Mouse (Mus musculus) frontal cortex, postnatal 36 days (tissue): ENCODE results near the gene Nat8f3.
"Not testable (repeated sequence)": the region's sequence is repeated elsewhere in the genome, so short reads cannot be mapped to it uniquely, and the experiment has no call there.

Experiments used
- DNase-seq, 2 experiments: peaks; one replicate each; pipeline ENCODE4 v3.0.0; 2022; ENCODE audit warnings: low spot score in 2 of 2

Nat8f3 gene

GRCm38 (mm10) chr6:85765532-85765931 lies at the start of gene Nat8f3:
Gene Nat8f3, minus strand, starts transcription at chr6:85765754.
- peak; percentile 10 to 16 for DNase-seq

DNA sequence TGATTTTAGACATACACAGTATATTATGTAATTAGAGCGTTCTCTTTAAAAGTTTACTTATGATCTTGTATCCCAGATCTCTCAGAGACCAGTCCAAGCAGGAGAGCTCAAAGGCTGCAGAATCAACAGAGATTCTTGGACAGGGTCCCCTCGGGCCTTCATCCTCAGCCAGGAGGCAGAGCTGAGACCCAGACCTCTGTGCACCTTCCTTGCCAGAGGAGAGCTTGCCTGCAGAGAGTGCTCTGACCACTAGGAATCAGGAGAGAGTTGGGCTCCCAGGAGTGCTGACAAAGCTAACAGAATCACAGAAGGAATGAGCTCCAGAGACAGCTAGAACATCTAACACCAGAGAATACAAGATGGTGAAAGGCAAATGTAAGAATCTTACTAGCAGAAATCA lies 47.8 kb upstream of the Nat8f3 start:
- DNase-seq = no peak

- DNase-seq = not testable (repeated sequence)
Observed at GRCm38 (mm10) chr6:85810942-85811537, 45.5 kb upstream of the Nat8f3 start.

DNA sequence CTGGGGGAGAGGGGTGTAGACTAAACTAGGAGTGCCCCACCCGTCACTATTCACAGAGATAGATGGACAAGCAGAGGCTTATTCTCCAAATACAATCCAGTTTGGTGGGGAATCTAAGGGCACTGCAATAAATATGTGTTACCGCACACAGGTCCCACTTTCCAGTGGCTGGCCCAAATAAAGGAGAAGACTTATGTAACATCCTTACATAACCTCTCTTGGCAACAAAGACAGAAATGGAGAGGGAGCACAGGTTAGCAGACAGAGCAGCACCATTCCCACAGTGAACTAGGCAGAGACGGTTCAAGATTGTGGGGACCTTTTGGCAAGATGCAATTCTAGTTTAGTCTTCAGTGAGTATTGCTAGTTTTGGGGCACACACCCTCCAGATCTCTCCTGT lies 45.0 kb upstream of the Nat8f3 start:
- not testable (repeated sequence) for DNase-seq

GRCm38 (mm10) chr6:85809784-85810183 lies 44.2 kb upstream of the Nat8f3 start:
- DNase-seq = not testable (repeated sequence)

- DNase-seq = peak in 1 of 2 experiments; percentile 3
Observed at GRCm38 (mm10) chr6:85803180-85803579, 37.6 kb upstream of the Nat8f3 start.

DNA sequence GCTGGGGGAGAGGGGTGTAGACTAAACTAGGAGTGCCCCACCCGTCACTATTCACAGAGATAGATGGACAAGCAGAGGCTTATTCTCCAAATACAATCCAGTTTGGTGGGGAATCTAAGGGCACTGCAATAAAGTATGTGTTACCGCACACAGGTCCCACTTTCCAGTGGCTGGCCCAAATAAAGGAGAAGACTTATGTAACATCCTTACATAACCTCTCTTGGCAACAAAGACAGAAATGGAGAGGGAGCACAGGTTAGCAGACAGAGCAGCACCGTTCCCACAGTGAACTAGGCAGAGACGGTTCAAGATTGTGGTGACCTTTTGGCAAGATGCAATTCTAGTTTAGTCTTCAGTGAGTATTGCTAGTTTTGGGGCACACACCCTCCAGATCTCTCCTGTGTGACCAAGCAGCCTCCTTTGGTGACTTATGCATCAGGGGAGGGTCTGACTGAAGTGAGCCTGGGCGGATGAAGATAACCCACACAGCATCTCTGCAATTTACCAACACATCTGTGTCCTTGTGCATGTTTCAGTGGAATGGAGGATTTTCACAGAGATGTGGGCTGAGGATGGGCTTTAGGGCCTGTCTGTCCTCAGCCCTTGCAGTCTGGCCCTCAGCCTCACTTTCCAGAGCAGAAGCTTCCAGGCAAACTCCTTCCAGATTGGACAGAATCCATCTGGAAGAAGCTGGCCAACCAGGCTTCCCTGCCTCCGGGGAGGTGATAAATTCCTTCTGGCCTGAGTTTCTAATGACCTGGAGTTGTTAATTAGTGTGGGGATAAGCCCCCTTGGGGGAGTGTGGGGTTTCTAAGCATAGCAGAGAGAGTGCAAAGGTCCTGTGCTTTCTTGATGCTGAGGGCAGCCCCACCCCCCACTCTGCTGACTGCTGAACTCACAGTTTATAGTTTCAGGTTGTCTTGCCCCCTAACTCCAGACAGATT lies 2.2 kb downstream of the Nat8f3 start:
- not testable (repeated sequence) for DNase-seq

GRCm38 (mm10) chr6:85762678-85763077 lies 2.9 kb downstream of the Nat8f3 start:
- DNase-seq = not testable (repeated sequence)

DNA sequence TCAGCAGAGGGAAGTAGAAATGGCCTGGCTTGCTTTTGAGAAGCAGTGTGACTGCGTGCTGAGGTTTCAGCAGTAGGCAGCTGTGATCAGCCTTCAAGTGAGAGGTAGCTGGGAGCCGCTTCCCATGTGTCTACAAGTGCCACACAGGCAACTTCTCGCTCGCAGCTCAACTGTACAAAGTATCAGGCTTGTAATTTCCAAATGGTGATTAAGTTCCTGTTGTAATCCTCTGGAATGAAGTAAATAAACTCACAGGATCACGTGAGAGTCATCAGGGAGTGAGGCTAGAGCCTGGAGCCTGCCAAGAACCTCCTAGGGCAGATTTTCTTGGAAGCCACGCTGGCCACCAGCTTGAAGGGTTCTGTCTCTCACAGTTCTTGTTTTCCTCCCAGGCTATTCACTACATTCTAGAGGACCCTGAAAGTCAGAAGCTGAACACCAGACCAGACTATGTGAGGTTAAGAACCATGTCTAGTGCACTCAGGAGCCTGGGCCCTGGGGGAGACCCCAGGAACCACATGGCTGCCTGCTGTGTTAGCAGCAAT lies 9.8 kb downstream of the Nat8f3 start:
- DNase-seq = not testable (repeated sequence)

DNA sequence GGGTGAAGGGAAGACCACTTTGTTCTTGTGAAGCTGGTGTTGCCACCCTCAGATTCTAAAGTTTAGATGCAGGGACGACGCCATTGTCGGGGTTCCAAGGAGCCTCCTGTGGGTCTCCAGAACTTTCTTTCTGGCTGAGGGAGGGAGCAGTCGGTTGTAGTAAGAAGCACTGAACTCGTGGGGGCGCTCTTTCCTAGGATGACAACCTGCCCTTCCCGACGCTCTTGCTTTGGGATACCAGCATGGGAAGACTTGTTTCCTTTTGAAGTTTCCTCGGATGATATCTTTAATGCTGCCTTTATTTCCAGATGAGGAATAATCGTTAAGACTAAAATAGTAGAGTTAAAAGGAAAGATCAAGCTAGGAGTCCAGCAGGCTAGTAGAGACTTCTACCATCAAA lies 52.4 kb downstream of the Nat8f3 start, which contains the start of gene Nat8f7:
TSS of gene Nat8f7 (minus strand) at position 101 of the 400 bp plus-strand sequence.
- DNase-seq = not testable (repeated sequence)

DNA sequence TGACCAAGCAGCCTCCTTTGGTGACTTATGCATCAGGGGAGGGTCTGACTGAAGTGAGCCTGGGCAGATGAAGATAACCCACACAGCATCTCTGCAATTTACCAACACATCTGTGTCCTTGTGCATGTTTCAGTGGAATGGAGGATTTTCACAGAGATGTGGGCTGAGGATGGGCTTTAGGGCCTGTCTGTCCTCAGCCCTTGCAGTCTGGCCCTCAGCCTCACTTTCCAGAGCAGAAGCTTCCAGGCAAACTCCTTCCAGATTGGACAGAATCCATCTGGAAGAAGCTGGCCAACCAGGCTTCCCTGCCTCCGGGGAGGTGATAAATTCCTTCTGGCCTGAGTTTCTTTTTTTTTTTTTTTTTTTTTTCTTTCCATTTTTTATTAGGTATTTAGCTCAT lies 55.9 kb downstream of the Nat8f3 start:
- not testable (repeated sequence) for DNase-seq

DNA sequence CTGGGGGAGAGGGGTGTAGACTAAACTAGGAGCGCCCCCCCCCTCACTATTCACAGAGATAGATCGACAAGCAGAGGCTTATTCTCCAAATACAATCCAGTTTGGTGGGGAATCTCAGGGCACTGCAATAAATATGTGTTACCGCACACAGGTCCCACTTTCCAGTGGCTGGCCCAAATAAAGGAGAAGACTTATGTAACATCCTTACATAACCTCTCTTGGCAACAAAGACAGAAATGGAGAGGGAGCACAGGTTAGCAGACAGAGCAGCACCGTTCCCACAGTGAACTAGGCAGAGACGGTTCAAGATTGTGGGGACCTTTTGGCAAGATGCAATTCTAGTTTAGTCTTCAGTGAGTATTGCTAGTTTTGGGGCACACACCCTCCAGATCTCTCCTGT lies 56.3 kb downstream of the Nat8f3 start:
- DNase-seq = not testable (repeated sequence)

DNA sequence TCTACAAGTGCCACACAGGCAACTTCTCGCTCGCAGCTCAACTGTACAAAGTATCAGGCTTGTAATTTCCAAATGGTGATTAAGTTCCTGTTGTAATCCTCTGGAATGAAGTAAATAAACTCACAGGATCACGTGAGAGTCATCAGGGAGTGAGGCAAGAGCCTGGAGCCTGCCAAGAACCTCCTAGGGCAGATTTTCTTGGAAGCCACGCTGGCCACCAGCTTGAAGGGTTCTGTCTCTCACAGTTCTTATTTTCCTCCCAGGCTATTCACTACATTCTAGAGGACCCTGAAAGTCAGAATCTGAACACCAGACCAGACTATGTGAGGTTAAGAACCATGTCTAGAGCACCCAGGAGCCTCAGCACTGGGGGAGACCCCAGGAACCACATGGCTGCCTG lies 63.6 kb downstream of the Nat8f3 start:
- DNase-seq = not testable (repeated sequence)
